Mouse (Mus musculus): ENCODE measurements around the gene Elmo1.

Gene Elmo1

DNA sequence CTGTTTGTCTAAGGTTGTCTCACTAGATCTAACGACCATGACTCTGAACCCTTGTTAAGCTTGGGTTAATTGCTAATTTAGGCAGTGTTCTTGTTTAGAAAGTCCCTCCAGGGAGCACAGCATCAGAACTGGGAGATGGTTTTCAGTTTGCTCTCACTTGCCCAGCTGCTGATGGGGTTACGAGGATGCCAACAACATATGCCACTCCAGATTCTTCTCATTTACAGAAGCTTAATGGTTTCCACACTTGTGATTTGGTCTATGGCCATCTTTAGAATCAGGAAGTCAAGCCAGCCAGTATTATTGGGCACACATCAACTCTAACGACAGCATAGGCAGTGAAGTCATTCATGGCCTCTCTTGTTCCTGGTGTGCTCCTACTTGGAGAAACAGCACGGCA, 427.3 kb downstream of the Elmo1 start:
- no peak for DNase-seq (ENCODE audit: low spot score in 2 of 2)

DNA sequence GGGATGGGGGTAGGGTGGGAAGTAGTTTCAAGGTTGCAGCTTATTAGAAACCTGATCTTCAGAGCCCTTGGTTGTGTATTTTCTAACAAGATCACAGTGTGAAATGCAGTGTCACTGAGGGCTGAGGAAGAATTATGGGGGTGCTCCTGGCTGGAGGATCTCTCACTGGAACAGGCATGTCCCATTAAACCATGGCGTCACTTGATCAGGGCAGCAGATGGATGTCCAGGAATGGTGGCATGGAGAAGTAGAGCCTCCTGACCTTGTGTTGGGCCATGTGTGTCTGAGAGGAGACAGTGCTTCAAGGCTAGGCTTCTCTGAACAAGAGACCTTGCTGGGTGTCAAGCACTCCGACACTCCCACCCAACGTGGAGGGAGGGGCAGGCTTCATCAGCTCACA, 431.1 kb downstream of the Elmo1 start:
- no peak for DNase-seq (ENCODE audit: low spot score in 2 of 2)

DNA sequence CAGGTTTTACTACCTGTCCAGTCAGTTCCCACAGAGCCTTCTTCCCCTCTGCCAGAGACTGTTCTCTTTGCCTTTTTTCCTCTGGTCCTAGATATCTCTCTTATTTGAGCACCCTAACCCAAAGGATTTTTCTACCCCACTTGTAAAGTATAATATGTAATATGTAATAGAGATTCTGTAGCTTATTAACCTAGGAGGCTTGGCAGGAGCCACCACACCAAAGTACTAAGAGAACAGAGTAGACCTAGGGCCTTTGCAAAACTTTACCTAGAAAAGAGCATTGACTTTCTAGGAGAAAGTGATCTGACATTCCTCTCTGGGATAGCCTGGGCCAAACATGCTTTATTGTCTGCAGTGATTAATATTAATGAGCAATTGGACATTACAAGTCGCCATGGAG, 433.3 kb downstream of the Elmo1 start:
- no peak for DNase-seq (ENCODE audit: low spot score in 2 of 2)

DNA sequence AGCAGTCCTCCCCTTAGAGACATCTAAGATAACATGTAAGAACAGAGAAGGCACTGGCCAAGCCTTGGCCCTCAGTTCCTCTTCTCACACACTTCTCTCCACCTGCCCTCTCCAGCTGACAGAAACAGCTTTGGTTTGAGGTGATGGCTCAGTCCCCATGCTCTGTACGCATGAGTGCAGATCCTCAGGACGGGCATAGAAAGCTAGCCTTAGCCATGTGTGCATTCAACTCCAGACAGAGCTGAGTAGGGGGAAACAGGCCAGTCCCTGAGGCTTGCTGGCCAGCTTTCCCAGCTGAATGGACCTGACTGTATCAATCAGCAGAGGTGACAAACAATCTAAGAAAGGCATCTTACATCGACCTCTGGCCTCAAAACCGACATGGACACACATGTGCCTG, 435.4 kb downstream of the Elmo1 start:
- DNase-seq (ENCODE audit: low spot score in 2 of 2): no peak

DNA sequence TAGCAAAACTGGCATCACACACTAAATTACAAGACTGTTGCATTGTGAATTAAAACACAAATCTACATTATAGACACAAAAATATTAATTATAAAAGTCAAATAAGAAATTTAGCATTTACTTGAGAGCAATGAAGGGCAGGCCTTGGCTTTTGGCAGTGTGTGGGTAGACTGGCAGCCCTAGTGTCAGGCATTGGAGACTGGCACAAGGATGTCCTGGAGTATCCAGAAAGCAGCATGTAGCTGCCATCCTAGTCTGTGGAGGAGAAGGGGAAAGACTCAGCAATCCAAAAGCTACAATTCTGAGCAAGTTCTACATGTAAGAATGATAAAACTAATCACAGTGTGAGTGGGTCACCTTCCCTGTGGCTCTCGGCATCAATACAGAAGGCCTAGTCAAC, 446.7 kb downstream of the Elmo1 start:
- DNase-seq (ENCODE audit: low spot score in 2 of 2): no peak

DNA sequence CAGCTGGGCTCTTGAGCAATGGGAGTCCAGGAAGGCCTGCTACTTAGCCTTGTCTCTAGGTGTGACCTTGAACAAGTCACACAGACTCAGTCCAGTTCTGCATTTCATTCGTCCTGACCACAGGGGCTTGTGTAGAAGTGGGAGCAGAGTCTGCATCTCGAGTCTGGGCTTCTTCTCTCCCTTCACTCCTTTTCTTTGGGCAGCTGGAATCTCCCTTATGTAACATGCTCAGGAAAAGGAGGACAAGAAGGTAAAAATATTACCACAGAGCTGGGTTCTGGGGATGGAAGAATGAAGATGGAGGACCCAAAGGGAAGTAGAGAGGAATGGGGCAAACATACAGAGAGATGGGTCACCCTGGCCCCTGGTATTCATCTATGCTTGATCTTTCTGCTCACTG, 447.1 kb downstream of the Elmo1 start:
- DNase-seq (ENCODE audit: low spot score in 2 of 2): peak in 1 of 2 experiments; percentile 21

DNA sequence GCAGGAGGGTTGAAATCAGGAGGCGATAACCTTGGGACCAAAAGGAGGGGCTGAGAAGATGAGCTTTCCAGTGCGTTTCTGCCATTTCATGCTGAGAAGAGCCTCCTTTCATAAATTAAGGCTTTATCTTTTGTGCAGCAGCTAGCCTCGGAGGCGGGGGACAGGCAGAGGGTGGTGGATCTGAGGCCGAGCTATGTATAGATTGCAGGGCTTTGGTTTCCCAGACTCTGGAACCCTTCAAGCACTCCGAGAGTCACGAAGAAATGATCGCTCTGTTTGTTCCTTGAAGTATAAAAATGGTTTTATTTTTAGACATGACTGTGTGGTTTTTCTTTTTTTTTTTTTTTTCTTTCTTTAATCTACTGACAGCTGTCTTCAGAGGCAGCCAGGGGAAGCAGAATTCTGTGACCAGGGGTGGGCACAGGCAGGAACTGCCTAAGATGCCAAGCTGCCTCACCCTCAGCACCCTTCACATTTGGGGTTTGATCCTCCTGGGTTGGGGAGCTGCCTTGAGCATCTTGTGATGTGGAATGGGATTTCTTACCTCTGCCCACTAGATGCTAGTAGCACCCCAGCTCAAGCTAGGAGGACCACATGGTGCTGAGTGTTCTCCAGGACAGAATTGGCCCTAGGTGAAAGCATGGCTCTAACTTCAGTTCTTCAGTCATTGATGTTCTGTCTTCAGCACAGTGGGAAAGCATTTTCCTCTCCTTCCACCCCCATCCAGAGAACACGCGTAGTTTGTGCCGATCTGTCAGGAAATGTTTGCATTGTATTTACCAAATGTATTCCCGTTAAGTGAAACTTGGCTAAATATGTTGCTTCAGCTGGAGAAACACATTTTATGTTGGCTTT, 448.0 kb downstream of the Elmo1 start:
- peak; percentile 64 for DNase-seq (ENCODE audit: low spot score in 2 of 2)

DNA sequence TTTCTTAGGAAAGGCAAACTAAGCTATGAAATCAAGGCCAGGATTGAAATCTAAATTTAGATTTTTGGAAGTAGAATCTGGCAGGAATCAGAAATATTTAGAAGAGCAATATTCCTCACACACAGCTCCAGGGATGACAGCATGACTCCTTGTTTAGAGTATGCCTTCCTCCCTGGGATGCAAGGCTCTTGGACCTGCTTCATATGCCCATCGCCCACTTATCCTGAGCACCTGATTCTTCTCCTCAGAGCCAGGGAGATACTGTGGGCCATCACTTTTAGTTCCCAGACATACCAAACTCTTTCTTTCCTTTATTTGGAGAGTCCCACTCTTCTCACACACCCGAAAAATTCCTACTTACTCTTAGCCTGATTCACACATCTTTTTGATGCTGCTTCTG, 449.2 kb downstream of the Elmo1 start:
- peak in 1 of 2 experiments; percentile 8 for DNase-seq (ENCODE audit: low spot score in 2 of 2)

DNA sequence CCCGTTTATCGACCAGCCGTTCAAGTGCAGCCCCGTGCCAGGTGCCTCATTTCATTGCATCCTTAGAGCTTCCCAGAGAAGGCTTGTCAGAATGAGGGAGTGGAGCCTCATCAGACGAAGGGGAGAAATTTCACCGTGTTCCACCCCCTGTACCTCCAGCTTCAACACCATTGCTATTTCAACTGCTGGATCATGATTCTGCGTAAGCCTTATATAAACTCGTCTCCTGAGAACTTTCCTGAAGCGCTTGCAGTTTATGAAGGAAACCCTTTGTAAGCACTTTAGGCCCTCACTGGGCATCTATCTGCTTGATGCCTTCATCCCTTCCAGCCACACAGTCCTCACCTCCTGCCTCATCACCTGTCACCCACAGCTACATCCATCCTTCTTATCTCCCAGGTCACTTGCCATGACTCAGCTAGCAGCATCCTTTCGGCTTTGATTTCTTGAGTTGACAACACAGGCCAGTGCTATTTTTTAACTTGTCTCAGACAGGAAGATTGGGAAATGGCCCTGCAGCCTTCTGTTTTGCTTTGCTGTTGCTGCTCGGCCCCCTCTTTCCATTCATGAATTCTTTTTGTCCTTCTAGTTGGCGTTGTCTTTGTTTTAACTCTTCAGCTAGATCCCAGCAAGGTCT, 456.3 kb downstream of the Elmo1 start:
- no peak for DNase-seq (ENCODE audit: low spot score in 2 of 2)

DNA sequence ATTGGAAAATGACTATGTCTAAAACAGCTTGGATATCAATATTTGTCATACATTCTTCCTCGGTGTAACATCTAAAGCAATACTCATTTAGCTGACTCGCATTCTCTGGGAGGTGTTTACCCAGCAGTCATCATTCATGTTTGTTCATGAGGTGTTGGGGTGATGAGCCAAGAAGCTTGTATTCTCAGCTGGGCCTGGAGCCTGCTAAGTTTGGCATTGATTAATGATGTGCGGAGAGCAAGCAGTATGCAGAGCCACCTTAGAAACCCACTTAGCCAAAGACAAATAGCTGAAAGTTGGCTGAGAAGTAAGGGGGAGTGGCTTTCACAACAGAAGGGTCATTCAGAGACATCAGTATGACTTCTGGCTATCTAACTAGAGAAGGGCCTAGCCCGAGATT, 459.6 kb downstream of the Elmo1 start:
- no peak for DNase-seq (ENCODE audit: low spot score in 2 of 2)

DNA sequence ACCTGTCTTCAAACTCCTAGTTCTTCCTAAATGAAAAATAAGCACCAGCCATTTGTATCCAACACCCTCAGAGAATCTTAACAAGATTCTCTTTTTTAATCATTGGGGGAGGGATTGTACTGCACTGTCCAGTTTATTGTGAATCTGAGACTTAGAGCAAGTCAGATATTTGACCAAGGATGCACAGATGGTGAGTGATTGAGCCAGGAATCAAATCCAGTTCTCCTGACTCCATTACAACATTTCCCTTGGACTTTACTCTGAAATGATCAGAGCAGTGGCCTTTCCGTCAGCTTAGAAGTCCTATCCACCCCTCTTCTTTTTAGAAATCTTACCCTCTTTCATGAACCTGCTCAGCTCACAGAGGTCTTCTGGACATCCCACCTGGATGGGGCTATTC, 461.2 kb downstream of the Elmo1 start:
- DNase-seq (ENCODE audit: low spot score in 2 of 2): no peak

DNA sequence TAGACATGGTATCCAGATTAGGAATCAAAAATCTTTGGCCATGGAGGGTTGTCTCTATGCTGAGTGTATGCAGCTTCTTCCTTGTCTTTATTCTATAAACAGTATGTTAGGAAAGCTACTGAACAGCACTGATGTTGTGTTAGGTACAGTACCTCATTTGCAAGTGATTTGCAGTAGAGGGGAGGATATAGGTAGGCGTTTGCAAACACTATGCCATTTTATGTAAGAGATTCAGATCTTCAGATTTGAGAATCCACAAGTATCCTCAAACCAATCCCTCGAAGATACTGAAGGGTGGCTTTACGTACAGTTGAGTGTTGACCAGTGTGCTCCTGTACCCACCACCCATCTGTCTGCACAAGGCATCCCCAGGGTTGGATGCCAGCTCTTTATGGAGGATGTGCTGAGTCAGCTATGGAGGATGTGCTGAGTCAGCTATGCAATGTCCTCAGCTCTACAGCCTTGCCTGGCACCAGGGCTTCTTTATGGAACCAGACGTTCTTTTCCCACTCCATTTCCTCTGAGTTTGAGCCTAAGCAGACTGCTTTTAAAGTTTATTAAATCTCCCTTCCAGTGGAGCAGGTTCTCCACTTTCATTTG, 465.6 kb downstream of the Elmo1 start:
- no peak for DNase-seq (ENCODE audit: low spot score in 2 of 2)

DNA sequence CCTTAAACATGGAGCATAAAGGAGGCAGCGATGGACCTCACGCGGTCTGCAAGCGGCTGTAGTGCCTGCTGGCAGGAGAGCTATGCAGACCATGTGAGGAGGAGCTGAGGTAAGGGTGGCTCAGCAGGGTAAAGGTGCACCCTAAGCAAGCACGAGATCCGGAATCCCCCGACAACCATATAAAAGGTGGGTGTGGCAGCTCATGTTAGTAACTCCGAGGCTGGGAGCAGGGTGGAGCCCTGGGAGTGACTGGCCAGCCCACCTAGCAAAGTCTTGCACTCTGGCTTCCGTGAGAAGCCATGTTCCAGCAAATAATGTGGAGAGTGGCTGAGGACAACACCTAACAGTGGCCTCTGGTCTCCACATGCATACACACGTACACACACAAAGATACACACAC, 466.3 kb downstream of the Elmo1 start:
- DNase-seq (ENCODE audit: low spot score in 2 of 2): no peak

DNA sequence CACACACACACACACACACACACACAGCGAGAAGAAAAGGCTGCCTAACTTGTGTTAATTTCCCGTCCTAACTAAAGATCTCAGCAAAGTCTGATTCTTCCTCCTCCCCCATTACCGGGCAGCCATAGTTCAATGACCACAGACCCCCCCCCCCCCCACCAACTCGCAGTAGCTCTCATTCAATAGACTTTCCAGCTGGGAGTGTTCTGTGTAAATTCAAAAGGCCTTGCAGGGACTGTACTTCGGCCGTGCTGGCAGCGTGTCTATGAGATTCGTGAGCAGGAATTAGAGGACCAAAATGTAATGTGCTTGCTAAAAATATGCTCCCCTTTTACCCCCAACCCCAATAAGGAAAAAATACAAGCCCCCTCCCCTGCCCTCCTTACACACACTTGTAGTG, 466.8 kb downstream of the Elmo1 start:
- no peak for DNase-seq (ENCODE audit: low spot score in 2 of 2)

DNA sequence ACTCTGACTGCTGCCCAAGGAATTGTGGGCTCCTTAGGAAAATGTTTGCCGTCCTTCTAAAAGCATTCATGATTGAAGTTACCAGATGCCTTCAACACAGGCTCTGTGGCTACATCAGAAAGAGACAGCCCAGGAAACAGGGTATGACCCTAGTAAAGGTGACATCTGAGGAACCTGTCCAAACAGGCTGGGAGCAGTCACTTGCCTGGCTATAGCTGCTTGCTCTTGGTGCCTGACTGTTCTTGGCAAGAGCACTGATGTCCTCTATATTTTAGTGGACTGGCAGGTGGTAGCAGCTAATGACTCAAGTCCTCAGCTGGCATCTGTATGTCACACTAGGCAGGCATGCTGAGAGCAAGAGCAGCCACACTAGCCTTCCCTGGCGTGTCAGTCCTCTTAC, 468.0 kb downstream of the Elmo1 start:
- no peak for DNase-seq (ENCODE audit: low spot score in 2 of 2)

DNA sequence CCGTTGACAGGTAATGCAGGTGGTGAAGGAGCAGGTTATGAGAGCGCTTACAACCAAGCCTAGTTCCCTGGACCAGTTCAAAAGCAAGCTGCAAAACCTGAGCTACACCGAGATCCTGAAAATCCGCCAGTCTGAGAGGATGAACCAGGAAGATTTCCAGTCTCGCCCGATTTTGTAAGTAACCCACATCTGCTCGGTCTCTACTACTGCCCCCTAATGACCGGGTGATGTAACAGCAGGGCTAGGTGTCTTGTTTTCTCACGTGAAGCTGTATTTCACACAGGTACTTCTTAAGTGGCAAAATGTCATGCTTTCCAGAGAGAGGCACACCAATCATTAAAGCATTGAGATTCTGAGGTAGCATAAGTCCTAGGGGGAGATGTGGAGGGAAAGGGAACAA, 474.0 kb downstream of the Elmo1 start:
- DNase-seq (ENCODE audit: low spot score in 2 of 2): no peak

DNA sequence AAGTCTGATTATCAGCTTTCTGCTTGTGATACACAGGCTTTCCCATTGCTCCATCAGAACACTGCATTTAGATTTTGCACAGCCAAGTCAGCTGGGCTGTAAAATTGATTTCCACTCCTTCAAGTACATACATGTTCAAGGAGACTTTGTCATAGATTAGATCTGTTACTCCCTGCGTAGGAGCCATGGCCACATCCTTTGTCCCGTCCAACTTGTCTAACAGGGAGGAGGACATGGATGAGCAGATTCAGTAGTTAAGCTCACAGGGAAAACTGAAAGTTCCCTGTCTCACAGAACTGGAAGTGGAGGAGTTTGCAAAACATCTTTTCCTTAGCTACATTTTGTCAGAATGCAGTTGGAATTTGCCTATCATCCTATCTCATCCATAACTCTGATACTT, 484.8 kb downstream of the Elmo1 start:
- no peak for DNase-seq (ENCODE audit: low spot score in 2 of 2)

DNA sequence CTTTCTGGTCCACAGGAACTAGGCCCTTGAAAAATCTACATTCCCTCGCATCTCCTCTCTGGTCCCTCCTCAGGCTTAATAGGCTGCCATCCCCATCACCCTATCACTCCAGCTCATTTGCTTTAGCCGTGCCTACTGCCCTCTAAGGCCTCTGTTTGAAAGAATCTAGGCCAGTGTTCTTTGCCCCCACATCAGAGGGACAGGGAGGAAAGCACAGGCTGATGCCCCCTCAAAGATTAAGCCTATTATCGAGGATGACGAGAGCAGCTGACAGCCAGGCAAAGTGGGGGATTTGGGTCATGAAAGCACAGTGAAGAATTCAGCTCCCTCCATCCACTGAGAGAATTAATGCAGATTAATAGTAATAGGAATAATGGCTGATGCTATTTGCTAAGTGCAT, 495.5 kb downstream of the Elmo1 start:
- DNase-seq (ENCODE audit: low spot score in 2 of 2): no peak

DNA sequence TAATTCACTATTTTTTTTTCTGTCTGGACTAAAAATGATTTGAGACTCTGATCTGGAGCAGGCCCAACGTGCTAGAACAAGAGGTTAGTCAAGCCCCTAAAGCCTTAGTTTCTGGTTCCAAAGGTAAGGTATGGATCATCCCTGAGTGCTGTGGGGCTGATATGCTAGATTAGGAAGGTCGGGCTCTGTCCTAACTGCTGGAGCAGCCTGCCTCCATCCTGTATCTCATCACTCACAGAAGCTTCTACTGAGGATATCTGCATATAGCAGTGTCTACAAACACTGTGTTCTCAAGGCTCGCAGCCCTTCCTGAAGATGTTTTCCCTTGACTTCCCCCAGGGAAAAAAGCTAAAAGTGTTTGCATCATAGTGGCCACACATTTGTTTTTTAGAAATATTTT, 496.1 kb downstream of the Elmo1 start:
- DNase-seq (ENCODE audit: low spot score in 2 of 2): no peak

DNA sequence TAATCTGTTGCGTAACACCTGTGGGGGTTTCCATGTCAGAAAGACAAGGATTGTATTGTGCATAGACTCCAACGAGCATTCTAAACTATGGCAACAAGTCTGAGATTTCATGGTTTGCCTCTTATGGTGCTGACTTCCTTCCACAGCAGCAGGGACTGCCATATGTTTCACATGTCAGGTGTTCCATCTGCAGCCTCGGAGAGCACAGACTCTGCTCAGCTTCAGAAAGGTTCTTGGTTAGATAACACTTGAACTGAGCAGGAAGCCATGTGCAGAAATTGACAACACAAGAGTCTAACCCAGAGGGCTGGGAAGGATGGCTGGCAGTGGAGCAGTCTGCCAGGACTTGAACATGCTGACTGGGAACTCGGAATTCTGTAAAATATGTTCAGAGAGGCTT, 500.6 kb downstream of the Elmo1 start:
- no peak for DNase-seq (ENCODE audit: low spot score in 2 of 2)

DNA sequence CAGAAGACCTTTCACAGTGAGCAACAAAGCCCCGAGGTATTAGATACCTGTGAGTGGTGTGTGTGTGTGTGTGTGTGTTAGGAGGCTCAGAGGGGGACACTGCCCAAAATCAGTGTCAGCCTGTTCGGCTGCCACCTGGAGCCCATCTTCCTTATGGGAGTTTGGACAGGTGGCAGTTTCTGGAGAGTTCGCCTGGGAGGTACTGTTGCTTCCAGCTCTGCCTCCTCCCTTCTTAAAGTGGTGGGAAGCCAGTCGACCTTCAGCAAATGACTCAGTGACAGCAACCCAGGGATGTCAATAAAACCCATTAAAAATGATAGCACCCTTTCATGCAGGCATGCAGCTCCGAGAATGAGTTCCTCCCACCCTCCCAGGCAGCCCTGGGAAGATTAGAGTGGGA, 506.9 kb downstream of the Elmo1 start:
- DNase-seq (ENCODE audit: low spot score in 2 of 2): no peak

DNA sequence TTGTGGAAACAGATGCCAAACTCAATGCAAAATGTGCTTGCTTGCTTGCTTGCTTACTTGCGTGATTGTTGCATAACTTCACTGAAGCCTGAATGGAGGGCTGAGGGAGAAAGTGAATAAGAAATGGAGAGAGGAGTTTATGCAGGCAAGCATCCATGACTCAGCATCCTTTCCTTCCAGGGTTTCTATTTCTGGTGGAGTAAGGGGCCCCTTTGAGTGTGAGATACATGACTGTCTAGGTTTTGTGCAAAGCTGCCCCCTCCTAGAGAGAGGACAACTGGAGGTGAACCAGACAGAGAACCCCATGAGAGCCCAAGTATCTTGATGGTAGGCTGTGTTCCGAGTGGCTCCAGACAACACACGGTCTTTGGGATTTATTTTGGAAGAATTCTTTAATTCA, 508.2 kb downstream of the Elmo1 start:
- peak in 1 of 2 experiments; percentile 28 for DNase-seq (ENCODE audit: low spot score in 2 of 2)

DNA sequence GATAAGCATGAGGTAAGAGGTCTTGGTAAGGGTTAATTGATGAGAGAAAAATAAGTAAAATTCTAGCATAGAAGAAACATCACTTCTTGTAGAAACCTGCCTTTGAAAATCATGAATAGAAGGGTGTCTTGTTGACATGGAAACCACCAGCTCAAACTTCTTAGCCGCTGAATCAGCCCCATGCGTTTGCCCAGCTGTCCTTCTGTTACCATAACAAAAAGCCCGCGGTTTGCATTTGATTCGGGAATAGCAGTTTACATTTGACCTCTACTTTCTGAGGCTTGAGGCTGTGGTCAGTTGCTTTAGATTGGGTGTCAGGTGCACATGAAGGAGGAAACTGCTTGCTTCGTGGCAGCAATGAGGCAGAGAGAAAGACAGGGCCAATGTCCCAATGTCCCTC, 509.9 kb downstream of the Elmo1 start:
- no peak for DNase-seq (ENCODE audit: low spot score in 2 of 2)
